Mouse (Mus musculus): Measurements from ENCODE around the gene Bola1. TPM values are rescaled to one million over a fixed set of nuclear protein-coding genes. Genes with fewer than 3 reads are reported as not detected.

Bola1 gene
- 16.9 TPM for polyA plus RNA-seq (2017; shearing (Covaris generic))

DNA sequence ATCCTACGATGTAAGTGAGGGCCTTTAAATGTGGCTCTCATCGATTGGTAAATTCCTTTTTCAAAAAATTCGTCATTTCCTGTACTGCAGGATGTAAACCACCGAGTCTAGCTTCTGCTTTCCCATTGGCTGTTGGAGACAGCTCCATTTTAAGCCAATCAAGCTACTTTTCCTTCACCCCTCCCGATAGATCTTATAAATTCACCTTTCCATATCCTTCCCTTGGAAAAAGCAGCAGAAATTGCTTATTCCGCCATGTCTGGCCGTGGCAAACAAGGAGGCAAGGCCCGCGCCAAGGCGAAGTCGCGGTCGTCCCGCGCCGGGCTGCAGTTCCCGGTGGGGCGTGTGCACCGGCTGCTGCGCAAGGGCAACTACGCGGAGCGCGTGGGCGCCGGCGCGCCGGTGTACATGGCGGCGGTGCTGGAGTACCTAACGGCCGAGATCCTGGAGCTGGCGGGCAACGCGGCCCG lies at the start of gene Bola1, which contains the start of gene Hist2h2ab:
Bola1 (minus strand) TSS at position 49 of the 470 bp plus-strand sequence.
Hist2h2ab (plus strand) TSS at position 205 of the 470 bp plus-strand sequence.

DNA sequence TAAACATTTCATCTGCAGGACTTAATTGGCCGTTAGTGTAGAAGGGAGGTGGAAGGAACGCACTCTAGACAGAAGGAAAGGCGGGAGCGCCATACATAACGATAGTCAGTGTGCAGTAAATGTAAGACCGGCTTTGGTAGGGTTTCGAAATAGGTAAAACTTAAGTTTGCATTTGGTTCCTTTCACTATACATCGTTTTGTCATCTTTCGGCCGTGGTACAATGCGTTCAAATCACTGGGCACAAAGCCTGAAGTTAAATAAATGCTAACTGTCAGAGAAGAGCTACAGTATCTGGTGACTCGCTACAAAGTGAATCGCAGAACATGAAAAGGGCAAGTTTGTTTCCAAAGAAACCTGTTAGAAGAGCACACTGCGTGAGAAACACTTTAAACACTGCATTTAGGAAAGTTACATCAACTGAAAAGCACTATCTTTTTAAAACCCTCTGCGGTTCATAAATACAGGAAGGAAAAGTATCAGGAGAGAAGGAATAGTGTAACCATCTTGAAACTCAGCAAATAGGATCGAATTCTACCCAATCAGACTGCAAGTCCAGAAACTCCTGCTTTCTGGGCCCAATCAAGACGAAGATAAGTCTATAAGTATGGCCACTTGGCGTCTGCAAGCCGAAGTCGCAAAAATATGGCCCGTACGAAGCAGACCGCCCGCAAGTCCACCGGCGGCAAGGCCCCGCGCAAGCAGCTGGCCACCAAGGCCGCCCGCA lies 48.7 kb upstream of the Bola1 start, which contains the start of gene Hist2h3b:
Hist2h3b (plus strand) TSS at position 604 of the 725 bp plus-strand sequence.

DNA sequence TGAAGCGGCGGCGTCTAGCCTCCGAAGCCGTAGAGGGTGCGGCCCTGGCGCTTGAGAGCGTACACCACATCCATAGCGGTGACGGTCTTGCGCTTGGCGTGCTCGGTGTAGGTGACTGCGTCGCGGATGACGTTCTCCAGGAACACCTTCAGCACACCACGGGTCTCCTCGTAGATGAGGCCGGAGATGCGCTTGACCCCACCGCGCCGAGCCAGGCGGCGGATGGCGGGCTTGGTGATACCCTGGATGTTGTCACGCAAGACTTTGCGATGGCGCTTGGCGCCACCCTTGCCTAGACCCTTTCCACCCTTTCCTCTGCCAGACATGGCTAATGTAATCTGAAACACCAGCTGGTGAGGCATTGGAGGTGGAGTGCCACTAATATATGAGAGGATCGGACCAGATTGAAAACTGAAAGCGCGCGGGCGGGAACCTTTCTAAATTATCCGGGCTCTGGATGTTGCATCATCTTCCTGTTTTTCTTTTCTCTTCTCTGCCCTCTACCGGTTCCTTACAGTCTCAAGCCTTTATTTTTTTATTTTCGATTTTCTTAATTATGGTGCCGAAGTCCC lies 43.6 kb upstream of the Bola1 start, which contains the start of gene Hist2h4:
Hist2h4 (minus strand) TSS at position 333 of the 572 bp plus-strand sequence.

DNA sequence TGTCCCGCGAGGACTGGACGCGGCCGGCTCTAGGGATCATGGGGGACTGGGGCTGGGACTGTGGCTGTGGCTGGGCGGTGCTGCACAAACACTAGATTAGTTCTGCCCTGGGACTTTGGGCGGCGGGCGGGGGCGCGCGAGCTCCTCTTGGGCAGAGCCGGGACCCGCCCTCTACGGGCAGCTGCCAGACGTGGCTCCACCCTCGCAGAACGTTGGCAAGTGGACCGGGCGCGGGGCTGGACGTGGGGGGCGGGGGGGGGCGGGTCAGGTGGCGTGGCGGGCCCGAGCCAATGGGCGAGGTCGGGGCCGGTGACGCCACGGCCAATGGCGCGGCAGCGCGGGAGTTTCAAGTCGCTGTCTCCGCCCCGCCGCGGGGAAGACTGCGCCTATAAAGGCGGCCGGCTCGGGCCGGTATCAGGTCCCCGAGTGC lies 26.9 kb upstream of the Bola1 start, which contains the start of gene Hist2h3c1:
Hist2h3c1 (plus strand) TSS at position 259 of the 430 bp plus-strand sequence.

DNA sequence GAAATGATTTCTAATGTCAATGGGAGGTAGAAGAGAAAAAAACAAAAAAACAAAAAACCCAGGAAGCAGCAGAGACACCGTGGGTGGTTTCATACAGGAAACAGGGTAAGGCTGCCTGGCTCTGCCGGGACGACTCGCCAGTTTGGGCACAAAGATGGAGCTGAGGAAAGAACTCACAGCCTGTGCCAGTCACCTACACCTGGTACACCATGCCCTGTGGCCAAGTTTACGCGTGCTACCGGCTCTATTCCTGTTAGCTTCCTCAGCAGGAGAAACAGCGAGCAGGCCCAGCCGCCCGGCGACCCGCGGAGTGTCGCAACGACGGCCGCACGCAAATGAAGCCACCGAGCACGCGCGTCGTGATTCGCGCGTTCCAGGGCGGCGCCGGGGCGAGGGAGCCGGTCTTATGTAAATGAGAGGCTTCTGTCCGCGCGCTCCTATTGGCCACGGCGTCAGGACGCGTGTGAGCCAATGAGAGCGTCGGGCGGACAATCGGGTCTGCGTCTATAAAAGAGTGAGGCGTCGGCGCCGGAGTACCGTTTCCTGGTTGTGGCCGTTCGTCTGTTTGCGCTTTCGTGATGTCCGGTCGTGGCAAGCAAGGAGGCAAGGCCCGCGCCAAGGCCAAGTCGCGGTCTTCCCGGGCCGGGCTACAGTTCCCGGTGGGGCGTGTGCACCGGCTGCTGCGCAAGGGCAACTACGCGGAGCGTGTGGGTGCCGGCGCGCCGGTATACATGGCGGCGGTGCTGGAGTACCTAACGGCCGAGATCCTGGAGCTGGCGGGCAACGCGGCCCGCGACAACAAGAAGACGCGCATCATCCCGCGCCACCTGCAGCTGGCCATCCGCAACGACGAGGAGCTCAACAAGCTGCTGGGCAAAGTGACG lies 25.7 kb upstream of the Bola1 start, which contains the start of gene Hist2h2aa1:
Hist2h2aa1 (plus strand) TSS at position 495 of the 884 bp plus-strand sequence.

DNA sequence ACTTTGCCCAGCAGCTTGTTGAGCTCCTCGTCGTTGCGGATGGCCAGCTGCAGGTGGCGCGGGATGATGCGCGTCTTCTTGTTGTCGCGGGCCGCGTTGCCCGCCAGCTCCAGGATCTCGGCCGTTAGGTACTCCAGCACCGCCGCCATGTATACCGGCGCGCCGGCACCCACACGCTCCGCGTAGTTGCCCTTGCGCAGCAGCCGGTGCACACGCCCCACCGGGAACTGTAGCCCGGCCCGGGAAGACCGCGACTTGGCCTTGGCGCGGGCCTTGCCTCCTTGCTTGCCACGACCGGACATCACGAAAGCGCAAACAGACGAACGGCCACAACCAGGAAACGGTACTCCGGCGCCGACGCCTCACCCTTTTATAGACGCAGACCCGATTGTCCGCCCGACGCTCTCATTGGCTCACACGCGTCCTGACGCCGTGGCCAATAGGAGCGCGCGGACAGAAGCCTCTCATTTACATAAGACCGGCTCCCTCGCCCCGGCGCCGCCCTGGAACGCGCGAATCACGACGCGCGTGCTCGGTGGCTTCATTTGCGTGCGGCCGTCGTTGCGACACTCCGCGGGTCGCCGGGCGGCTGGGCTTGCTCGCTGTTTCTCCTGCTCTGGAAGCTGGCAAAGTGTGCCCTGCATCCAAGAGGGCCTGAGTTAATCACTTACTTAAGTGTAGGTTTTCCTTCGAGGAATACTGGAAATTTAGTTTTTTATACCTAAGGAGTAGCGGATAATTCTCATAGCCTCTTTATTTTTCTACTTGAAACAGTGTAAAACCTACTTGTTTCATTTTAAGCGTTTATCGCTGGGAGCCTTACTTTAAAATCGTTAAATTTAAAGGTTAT lies 20.7 kb upstream of the Bola1 start, which contains the start of gene Hist2h2aa2:
Hist2h2aa2 (minus strand) TSS at position 328 of the 850 bp plus-strand sequence.

DNA sequence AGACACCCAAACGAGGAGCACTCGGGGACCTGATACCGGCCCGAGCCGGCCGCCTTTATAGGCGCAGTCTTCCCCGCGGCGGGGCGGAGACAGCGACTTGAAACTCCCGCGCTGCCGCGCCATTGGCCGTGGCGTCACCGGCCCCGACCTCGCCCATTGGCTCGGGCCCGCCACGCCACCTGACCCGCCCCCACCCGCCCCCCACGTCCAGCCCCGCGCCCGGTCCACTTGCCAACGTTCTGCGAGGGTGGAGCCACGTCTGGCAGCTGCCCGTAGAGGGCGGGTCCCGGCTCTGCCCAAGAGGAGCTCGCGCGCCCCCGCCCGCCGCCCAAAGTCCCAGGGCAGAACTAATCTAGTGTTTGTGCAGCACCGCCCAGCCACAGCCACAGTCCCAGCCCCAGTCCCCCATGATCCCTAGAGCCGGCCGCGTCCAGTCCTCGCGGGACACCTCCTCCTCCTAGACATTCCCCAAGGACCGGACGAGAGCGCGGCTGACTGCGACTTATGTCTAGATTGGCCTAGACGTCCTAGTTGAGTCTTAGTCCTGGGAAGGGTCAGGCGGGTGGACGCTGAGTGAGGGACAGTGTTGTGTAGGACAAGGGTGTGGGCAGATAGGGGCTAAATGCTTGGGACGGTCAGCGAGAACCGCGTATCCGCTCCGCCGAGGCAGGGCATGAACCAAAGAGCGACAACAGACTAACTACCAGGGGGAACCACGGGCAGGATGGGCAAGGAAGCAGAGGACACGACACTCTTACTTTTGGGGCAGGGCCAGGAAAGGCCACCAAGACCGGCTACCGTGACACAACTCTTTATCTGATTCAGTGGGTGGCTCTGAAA lies 19.7 kb upstream of the Bola1 start, which contains the start of gene Hist2h3c2:
Hist2h3c2 (minus strand) TSS at position 174 of the 840 bp plus-strand sequence.

DNA sequence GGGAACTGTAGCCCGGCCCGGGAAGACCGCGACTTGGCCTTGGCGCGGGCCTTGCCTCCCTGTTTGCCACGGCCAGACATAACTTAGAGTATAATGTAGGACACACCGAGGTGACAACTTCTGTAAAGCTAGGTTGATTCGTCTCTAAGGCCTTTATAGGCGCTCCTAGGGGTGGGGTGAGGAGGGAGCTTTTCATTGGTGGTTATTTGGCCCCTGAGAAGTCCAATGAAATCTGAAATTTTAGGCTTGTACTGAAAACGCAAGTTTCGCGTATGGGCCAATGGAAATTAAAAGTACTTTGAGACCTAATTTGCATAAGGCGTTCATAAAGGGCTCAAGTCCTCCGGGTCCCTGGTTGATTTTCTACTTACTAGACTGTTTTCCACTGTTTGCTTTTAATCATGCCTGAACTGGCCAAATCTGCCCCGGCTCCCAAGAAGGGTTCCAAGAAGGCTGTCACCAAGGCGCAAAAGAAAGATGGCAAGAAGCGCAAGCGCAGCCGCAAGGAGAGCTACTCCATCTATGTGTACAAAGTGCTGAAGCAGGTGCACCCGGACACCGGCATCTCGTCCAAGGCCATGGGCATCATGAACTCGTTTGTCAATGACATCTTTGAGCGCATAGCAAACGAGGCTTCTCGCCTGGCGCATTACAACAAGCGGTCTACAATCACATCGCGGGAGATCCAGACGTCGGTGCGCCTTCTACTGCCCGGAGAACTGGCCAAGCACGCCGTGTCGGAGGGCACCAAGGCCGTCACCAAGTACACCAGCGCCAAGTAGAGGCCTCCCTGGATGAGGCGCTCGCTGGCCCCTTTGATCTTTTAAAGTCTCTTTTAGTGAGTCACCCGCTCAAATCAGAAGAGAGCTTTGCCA lies 1.5 kb upstream of the Bola1 start, which contains the start of the genes Hist2h2ac and Hist2h2be:
Hist2h2ac (minus strand) TSS at position 116 of the 875 bp plus-strand sequence.
Hist2h2be (plus strand) TSS at position 355 of the 875 bp plus-strand sequence.

DNA sequence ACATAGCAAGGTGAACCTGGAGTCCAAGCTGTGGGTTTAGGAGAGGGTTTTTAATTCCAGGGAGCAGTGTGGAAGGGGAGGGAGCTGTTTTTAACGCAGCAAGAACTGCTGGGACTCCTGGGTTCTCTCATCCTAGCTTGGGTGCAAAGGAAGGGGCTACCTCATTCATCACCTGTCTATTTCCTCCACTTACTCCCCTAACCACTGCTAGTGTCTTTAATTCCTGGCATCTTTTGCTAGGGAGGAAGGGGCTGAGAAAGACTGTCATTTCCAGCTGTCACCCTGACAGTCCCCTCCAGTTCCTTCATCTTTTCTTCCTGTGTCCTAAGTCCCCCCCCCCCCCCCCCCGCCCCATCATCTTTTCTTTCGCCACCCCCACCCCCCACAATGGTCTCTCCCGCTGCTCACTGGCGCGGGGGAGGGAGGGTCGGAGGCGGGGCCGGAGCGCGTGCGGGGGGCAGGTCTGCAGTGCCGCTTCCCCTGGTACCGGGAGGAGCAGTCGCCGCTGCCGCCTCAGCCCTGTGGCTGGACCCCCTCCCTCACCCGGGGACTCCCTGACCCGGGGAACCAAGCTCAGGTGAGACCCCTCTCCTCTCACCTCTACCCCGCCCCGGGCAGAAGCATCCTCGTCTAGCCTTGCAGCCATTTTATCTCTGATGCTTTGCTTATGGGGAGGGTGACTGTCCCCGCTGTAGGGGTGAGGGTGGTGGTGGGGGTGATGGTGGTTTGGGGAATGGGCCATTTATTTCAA lies 38.6 kb downstream of the Bola1 start, which contains the start of gene Sv2a:
Sv2a (plus strand) TSS at position 425 of the 751 bp plus-strand sequence.

DNA sequence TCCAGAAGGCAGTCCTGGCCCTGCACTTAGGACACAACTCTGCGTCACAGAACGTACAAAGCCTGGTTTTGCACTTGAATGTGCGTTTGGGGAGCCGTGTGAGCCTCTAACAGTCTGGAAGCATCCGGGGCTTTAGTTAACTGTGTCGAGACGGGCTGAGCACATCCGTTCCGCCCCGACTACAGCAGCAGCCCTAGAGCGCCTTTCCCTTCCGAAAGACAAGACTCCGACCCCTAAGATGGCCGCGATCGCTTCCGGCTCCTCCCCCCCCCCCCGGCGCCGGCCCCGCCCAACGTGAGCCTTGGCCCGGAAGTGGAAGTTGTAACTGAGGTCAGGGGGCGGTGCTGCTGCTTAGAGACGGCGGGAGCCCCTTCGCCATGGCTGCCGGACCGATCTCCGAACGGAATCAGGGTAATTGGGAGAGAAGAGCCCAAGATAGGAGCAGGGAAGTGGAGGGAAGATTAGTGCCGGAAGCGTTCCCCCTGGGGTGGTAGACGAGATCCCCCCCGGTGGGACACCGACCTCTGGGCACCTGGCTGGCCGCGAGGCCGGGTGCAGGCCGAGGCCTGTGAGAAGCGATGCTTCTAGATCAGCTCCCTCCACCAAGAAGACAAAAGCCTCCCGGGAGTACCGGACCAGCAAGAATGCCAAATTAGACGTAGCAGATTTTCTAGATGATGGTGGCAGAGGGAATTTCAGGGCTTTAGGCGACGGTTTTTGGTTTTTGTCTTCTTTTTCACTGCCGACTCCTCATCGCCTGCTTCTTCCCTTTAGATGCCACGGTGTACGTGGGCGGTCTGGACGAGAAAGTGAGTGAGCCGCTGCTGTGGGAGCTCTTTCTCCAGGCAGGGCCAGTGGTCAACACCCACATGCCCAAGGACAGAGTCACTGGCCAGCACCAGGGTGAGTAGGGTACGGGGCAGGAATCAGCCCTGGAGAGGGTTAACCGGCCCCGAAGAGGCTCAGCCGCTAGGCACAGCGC lies 47.0 kb downstream of the Bola1 start, which contains the start of gene Sf3b4:
Sf3b4 (plus strand) TSS at position 136 of the 982 bp plus-strand sequence.

DNA sequence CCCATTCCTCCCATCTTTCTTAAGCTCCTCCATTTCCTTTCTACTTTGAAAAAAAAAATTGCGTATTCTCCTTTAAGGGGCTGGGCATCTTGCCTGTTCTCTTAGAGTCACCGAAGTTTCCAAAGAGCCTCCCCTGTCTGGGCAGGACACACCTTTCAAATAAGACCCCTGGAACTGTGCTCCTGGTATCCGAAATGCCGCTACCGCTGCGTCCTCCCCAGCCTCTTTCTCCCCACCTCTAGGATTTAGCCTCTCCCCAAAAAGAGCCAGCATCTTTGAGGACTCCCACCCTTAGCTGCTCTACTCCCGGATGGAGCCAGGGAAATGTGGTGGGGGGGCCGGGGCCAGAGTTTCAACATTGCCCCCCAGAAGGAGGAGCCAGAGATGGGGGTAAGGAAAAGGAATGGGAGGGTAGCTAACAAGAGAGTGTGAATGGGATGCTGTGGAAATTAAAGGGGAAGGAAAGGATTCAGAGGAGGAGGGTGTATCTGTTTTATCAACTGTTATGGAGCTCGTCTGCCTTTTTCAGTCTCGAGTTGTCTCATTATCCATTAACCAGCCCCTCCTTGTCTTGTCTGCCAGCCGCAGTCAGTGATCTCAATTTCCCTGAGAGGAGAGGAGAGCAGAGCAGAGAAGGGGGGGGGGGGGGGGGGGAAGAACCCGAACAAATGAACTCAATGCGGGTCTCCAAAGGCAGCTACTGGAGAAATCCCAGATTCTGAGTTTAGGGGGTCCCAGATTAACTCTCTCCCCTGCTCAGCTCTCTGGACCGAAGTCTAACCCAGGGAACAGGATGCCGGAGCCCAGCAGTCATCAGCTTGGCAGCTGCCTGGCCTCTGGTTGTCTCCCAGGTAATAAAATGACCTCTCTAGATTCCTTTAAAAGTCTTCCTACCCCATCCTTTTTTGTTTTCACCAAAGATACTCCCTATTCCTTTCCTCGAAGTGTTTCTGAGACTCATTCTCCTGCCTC lies 57.4 kb downstream of the Bola1 start, which contains the start of gene Mtmr11:
Mtmr11 (plus strand) TSS at position 136 of the 972 bp plus-strand sequence.

All from effector memory CD4-positive, alpha-beta T cell, adult 5 months (primary cell).